Mouse (Mus musculus): Measurements from ENCODE around the gene Dolk. TPM values are rescaled to one million over a fixed set of nuclear protein-coding genes. Genes with fewer than 3 reads are reported as not detected.

The Dolk gene
- total and polyA plus RNA-seq, 3 experiments, result 18.5 to 21.7 TPM; not detected in 1

DNA sequence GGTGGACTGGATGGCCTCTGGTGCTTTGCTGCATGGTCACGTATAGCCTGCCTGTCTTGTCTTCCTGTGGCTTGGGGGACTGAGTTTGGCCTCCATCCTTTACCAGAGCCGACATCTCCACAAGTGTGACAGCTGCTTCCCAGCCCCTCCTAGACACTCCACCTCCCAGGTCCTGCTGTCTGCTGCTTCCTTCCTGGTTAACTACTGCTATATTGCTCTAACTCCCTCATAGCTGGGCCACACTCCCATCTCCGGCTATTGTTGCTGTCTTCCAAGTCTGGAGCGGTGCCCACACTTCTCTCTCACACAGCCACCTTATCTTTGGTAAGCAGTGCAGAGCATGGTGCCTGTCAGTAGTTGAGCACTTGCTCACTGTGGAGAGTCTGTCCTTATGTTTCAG, 46.4 kb downstream of the Dolk start (continued):
- peak; percentile 72 for TF ChIP-seq ETS1 (IDR thresholded peaks at IDR 0.05; ENCODE audit: low read depth, low read length)

- H3K4me1 ChIP-seq (ENCODE audit: control insufficient read depth in 1 of 2, insufficient read depth in 2 of 2, low read length in 2 of 2), result peaks cover 9 to 20% of the 10 kb centered on the region in 2 experiments
- no peaks in the 10 kb centered on the region for H3K9me3 ChIP-seq (replicated peaks; ENCODE audit: insufficient read depth, low read length)
- peaks cover 5 to 11% of the 10 kb centered on the region in 2 experiments for H3K36me3 ChIP-seq (ENCODE audit: control insufficient read depth in 1 of 2, insufficient read depth in 2 of 2, low read length in 2 of 2)
- peak overlapping the region; percentile 93; the same call in 1 of the 2 replicates for H3K9ac ChIP-seq (ENCODE audit: control insufficient read depth, low read depth, low read length, poor library complexity, severe bottlenecking)
- TF ChIP-seq ZMIZ1 (IDR thresholded peaks at IDR 0.05; ENCODE audit: low read depth, low read length) (no peak), JUND (IDR thresholded peaks at IDR 0.05; ENCODE audit: low read depth, low read length) (no peak), MEF2A (IDR thresholded peaks at IDR 0.05; ENCODE audit: extremely low read depth, insufficient replicate concordance, low read depth, low read length, poor library complexity, severe bottlenecking) (no peak), POLR2AphosphoS2 (IDR thresholded peaks at IDR 0.05; ENCODE audit: low read length) (no peak), TBP (IDR thresholded peaks at IDR 0.05; ENCODE audit: low read depth, low read length) (no peak), GATA1 (IDR thresholded peaks at IDR 0.05; ENCODE audit: low read depth, low read length) (no peak), SMC3 (IDR thresholded peaks at IDR 0.05; ENCODE audit: low read depth, low read length) (no peak), MYB (IDR thresholded peaks at IDR 0.05; ENCODE audit: low read depth, low read length) (no peak), EP300 (IDR thresholded peaks at IDR 0.05; ENCODE audit: low read depth in 1 of 2, low read length in 2 of 2) (no peak), POLR2A (IDR thresholded peaks at IDR 0.05; ENCODE audit: control insufficient read depth in 1 of 2, insufficient read depth in 1 of 2, low read depth in 1 of 2, low read length in 2 of 2, poor library complexity in 1 of 2) (no peak), E2F4 (IDR thresholded peaks at IDR 0.05; ENCODE audit: borderline replicate concordance, low read depth, low read length) (no peak), HCFC1 (IDR thresholded peaks at IDR 0.05; ENCODE audit: low read depth, low read length) (no peak), RCOR1 (IDR thresholded peaks at IDR 0.05; ENCODE audit: low read depth, low read length) (no peak), NELFE (IDR thresholded peaks at IDR 0.05; ENCODE audit: low read depth, low read length) (no peak), NRF1 (IDR thresholded peaks at IDR 0.05; ENCODE audit: insufficient read depth, low read depth, low read length, poor library complexity, severe bottlenecking) (no peak), MAFK (IDR thresholded peaks at IDR 0.05; ENCODE audit: borderline replicate concordance, low read depth, low read length) (no peak), TAL1 (IDR thresholded peaks at IDR 0.05; ENCODE audit: low read length) (no peak)
- H3K27me3 ChIP-seq (ENCODE audit: control insufficient read depth in 1 of 2, insufficient read depth in 2 of 2, low read length in 2 of 2), result no peaks in the 10 kb centered on the region
- DNase-seq (ENCODE audit: low read depth, low spot score), result no peak
- H3K27ac ChIP-seq (ENCODE audit: control insufficient read depth, low read depth, low read length), result no peak overlapping the region
- H3K79me2 ChIP-seq (ENCODE audit: control insufficient read depth, insufficient read depth, low read length, poor library complexity), result peaks cover 17% of the 10 kb centered on the region
- 0 out of 4 replicates have a peak overlapping the region, but pooled peaks of 1 of the 2 experiments have one; percentile 97 for H3K4me3 ChIP-seq (ENCODE audit: control insufficient read depth in 1 of 2, insufficient read depth in 1 of 2, low read depth in 2 of 2, low read length in 2 of 2)
These were observed 47.1 kb downstream of the Dolk start for GRCm38 (mm10) chr2:30238906-30239465.

DNA sequence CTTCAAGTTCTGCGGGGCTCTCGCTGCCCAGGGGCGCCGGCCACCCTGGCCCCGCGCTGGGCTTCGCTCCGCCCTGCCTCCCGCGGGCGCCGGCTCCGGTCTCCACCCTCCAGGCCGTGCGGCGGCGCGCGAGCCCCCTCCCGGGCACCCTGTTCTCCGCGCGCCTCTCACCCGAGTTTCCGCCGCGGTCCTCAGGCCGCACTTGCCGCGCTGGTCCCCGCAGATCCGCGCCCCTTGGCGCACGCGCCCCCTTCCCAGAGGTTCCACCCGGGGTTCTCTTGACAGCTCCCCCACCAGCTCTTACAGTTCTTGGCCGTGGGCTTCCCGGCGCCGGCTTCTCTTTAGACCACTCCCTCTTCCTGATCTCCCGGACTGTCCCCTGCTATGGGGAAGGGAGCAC, 48.3 kb downstream of the Dolk start:
- H3K36me3 ChIP-seq (ENCODE audit: control insufficient read depth in 1 of 2, insufficient read depth in 2 of 2, low read length in 2 of 2), result peaks cover 3 to 11% of the 10 kb centered on the region in 2 experiments
- H3K79me2 ChIP-seq (ENCODE audit: control insufficient read depth, insufficient read depth, low read length, poor library complexity), result peaks cover 17% of the 10 kb centered on the region
- H3K27me3 ChIP-seq (ENCODE audit: control insufficient read depth in 1 of 2, insufficient read depth in 2 of 2, low read length in 2 of 2), result no peaks in the 10 kb centered on the region
- peaks cover 9 to 20% of the 10 kb centered on the region in 2 experiments for H3K4me1 ChIP-seq (ENCODE audit: control insufficient read depth in 1 of 2, insufficient read depth in 2 of 2, low read length in 2 of 2)
- TF ChIP-seq NRF1 (IDR thresholded peaks at IDR 0.05; ENCODE audit: insufficient read depth, low read depth, low read length, poor library complexity, severe bottlenecking) (0 out of 2 replicates have a peak, but pooled peaks have one; percentile 22), UBTF (IDR thresholded peaks at IDR 0.05; ENCODE audit: borderline replicate concordance, insufficient read depth, low read depth, low read length) (0 out of 2 replicates have a peak, but pooled peaks have one; percentile 86), POLR2A (IDR thresholded peaks at IDR 0.05; ENCODE audit: control insufficient read depth in 1 of 2, insufficient read depth in 1 of 2, low read depth in 1 of 2, low read length in 2 of 2, poor library complexity in 1 of 2) (0 out of 4 replicates have a peak, but pooled peaks of 1 of the 2 experiments have one; percentile 3), JUND (IDR thresholded peaks at IDR 0.05; ENCODE audit: low read depth, low read length) (no peak)
- H3K4me3 ChIP-seq (ENCODE audit: control insufficient read depth in 1 of 2, insufficient read depth in 1 of 2, low read depth in 2 of 2, low read length in 2 of 2), result peak overlapping the region; percentile 83 to 97
- H3K9ac ChIP-seq (ENCODE audit: control insufficient read depth, low read depth, low read length, poor library complexity, severe bottlenecking), result peak overlapping the region; percentile 93
- no peaks in the 10 kb centered on the region for H3K9me3 ChIP-seq (replicated peaks; ENCODE audit: insufficient read depth, low read length)
- H3K27ac ChIP-seq (ENCODE audit: control insufficient read depth, low read depth, low read length), result peak overlapping the region; percentile 44
- peak; percentile 59 for DNase-seq (ENCODE audit: low read depth, low spot score)
